ENCODE assay signal across 8 mouse cellular contexts in the genomic region with DNA sequence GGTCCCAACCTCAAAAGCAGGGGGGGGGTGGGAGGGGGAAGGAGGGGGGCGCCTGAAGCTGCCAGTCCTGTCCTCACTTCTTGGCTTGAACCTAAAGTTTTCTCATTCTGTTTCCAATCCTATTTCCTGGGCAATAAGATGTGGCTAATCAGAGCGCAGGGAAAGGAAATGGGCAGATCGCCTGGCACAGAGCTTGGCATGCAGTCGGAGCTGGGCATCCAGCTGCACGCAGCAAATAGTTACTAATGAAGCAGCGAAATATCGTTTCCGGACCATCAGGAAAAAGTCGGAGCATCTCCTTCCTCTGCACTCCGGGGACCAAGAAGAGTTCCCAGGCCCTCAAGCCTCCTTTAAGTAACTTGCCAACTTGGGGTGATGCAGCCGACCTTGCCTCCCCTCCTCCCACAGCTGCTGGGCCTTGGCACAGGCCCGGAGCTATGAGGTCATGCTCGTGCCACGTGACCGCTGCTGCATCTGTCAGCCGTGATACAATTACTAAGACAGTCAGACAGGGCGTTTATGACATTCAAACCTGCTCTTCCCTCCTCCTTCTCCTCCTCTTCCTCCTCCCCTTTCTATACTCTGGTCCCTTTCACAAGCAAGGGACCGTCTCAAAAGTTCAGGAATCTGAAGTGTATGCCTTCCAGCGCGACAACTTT. TPM values are rescaled to one million over a fixed set of nuclear protein-coding genes. Genes with fewer than 3 reads are reported as not detected.
DNase-seq lines count a peak whose midpoint lies in the region; ATAC-seq and TF ChIP-seq lines count a peak whose summit lies in the region.

No protein-coding gene starts in this region.

- no peaks in the 10 kb centered on the region for H3K9me3 ChIP-seq in forebrain, embryonic 12.5 days
- H3K9me3 ChIP-seq in heart, embryonic 16.5 days (replicated peaks; ENCODE audit: control insufficient read depth, low read length): no peaks in the 10 kb centered on the region
- H3K9me3 ChIP-seq in liver, embryonic 11.5 days (ENCODE audit: control insufficient read depth, low read length): no peaks in the 10 kb centered on the region
- no peaks in the 10 kb centered on the region for H3K9me3 ChIP-seq in stomach, postnatal 0 days (ENCODE audit: control insufficient read depth, low read length)

- peak; percentile 70 to 71 for DNase-seq in B cell, adult 2 months
- DNase-seq in brain, adult 2 months (ENCODE audit: low read depth, low spot score): peak; percentile 92
- DNase-seq in kidney, postnatal 14 days: peak; percentile 86
- peak; percentile 41 for DNase-seq in liver, embryonic 11.5 days (ENCODE audit: low spot score)
- DNase-seq in naive thymus-derived CD4-positive, alpha-beta T cell, adult 2 months (ENCODE audit: low read depth): peak; percentile 52
- peak; percentile 76 for DNase-seq in stomach, postnatal 0 days (ENCODE audit: low spot score)

- 0 out of 2 replicates have a peak overlapping the region, but pooled peaks have one; percentile 9 for H3K9ac ChIP-seq in forebrain, embryonic 12.5 days
- peak overlapping the region; percentile 64 for H3K9ac ChIP-seq in heart, embryonic 16.5 days (ENCODE audit: low read length)
- no peak overlapping the region for H3K9ac ChIP-seq in liver, embryonic 11.5 days (ENCODE audit: low read depth, low read length)
- peak overlapping the region; percentile 13; the same call in 1 of the 2 replicates for H3K9ac ChIP-seq in stomach, postnatal 0 days (ENCODE audit: low read length)

- TF ChIP-seq CTCF in stomach, postnatal 0 days (IDR thresholded peaks at IDR 0.05; ENCODE audit: low read depth): no peak

- H3K27me3 ChIP-seq in forebrain, embryonic 12.5 days: peaks cover 24% of the 10 kb centered on the region
- peaks cover 2% of the 10 kb centered on the region; the same call in 1 of the 2 replicates for H3K27me3 ChIP-seq in heart, embryonic 16.5 days (ENCODE audit: control insufficient read depth, insufficient read depth, low read length)
- peaks cover 21% of the 10 kb centered on the region for H3K27me3 ChIP-seq in liver, embryonic 11.5 days (replicated peaks; ENCODE audit: control insufficient read depth, insufficient read depth, low read length)
- no peaks in the 10 kb centered on the region for H3K27me3 ChIP-seq in stomach, postnatal 0 days (ENCODE audit: control insufficient read depth, insufficient read depth, low read length)

- H3K4me3 ChIP-seq in forebrain, embryonic 12.5 days (replicated peaks): peak overlapping the region; percentile 38
- H3K4me3 ChIP-seq in heart, embryonic 16.5 days (ENCODE audit: low read length): peak overlapping the region; percentile 53
- peak overlapping the region; percentile 39 for H3K4me3 ChIP-seq in liver, embryonic 11.5 days (ENCODE audit: low read depth, low read length)
- H3K4me3 ChIP-seq in stomach, postnatal 0 days (ENCODE audit: low read depth, low read length): peak overlapping the region; percentile 29

- H3K4me2 ChIP-seq in forebrain, embryonic 12.5 days: peak overlapping the region; percentile 61
- H3K4me2 ChIP-seq in heart, embryonic 16.5 days (ENCODE audit: low read depth, low read length): peak overlapping the region; percentile 77
- peak overlapping the region; percentile 62 for H3K4me2 ChIP-seq in liver, embryonic 11.5 days
- peak overlapping the region; percentile 58 for H3K4me2 ChIP-seq in stomach, postnatal 0 days (replicated peaks; ENCODE audit: low read depth)

- WGBS in forebrain, embryonic 12.5 days: 3% methylated on average over 20 of the region's 20 CpGs
- WGBS in heart, embryonic 16.5 days: 4% methylated on average over 20 of the region's 20 CpGs
- 11% methylated on average over 20 of the region's 20 CpGs for WGBS in liver, embryonic 11.5 days
- WGBS in stomach, postnatal 0 days: 3% methylated on average over 20 of the region's 20 CpGs

- H3K4me1 ChIP-seq in forebrain, embryonic 12.5 days: peaks cover 19% of the 10 kb centered on the region
- H3K4me1 ChIP-seq in heart, embryonic 16.5 days (ENCODE audit: control insufficient read depth, insufficient read depth, low read length): peaks cover 12% of the 10 kb centered on the region
- H3K4me1 ChIP-seq in liver, embryonic 11.5 days (replicated peaks; ENCODE audit: control insufficient read depth, insufficient read depth, low read length): no peaks in the 10 kb centered on the region
- H3K4me1 ChIP-seq in stomach, postnatal 0 days (replicated peaks; ENCODE audit: control insufficient read depth, insufficient read depth): no peaks in the 10 kb centered on the region; the same call in 1 of the 2 replicates

- H3K27ac ChIP-seq in forebrain, embryonic 12.5 days: peak overlapping the region; percentile 53; the same call in 1 of the 2 replicates
- peak overlapping the region; percentile 70 for H3K27ac ChIP-seq in heart, embryonic 16.5 days (ENCODE audit: low read length)
- no peak overlapping the region for H3K27ac ChIP-seq in liver, embryonic 11.5 days (ENCODE audit: low read depth, low read length)
- H3K27ac ChIP-seq in stomach, postnatal 0 days (replicated peaks): 0 out of 2 replicates have a peak overlapping the region, but pooled peaks have one; percentile 24

- no peak for TF ChIP-seq EP300 in stomach, postnatal 0 days (optimal IDR thresholded peaks at IDR 0.05)

- no peaks in the 10 kb centered on the region for H3K36me3 ChIP-seq in forebrain, embryonic 12.5 days (replicated peaks)
- no peaks in the 10 kb centered on the region for H3K36me3 ChIP-seq in heart, embryonic 16.5 days (ENCODE audit: control insufficient read depth, insufficient read depth)
- no peaks in the 10 kb centered on the region for H3K36me3 ChIP-seq in liver, embryonic 11.5 days (ENCODE audit: control insufficient read depth, insufficient read depth, low read length)
- H3K36me3 ChIP-seq in stomach, postnatal 0 days (ENCODE audit: control insufficient read depth, insufficient read depth, low read length): no peaks in the 10 kb centered on the region

- peak; percentile 91 for ATAC-seq in forebrain, embryonic 12.5 days (ENCODE audit: low FRiP score)
- peak; percentile 92 for ATAC-seq in heart, embryonic 16.5 days (replicated peaks; ENCODE audit: extremely low read depth, insufficient read depth, low FRiP score)
- ATAC-seq in liver, embryonic 11.5 days (replicated peaks; ENCODE audit: low FRiP score): peak; percentile 36; the same call in 1 of the 2 replicates
- peak; percentile 88 for ATAC-seq in stomach, postnatal 0 days (ENCODE audit: low FRiP score, low TSS enrichment)

RNA-seq across cellular contexts. Expression of gene Atp6v1e2, which starts 10.1 kb away (rescaled TPM):
- polyA plus RNA-seq in forebrain, embryonic 12.5 days (2016; fragmentation: Nextera tagmentation; extraction: Ambion mirVana): not detected in 2 replicates
- polyA plus RNA-seq in heart, embryonic 16.5 days (2015; fragmentation: Nextera tagmentation; extraction: Ambion mirVana): not detected in 2 replicates
- not detected in 2 replicates for polyA plus RNA-seq in liver, embryonic 11.5 days (2014; fragmentation: Nextera tagmentation; extraction: Ambion mirVana)
- 0.12 TPM in 1 of 2 replicates, not detected in the other for polyA plus RNA-seq in stomach, postnatal 0 days (2015; fragmentation: Nextera tagmentation; extraction: Ambion mirVana)

RNA-seq across cellular contexts. Expression of gene Tmem247, which starts 20.5 kb away (rescaled TPM):
- not detected in 2 replicates for polyA plus RNA-seq in forebrain, embryonic 12.5 days (2016; fragmentation: Nextera tagmentation; extraction: Ambion mirVana)
- polyA plus RNA-seq in heart, embryonic 16.5 days (2015; fragmentation: Nextera tagmentation; extraction: Ambion mirVana): not detected in 2 replicates
- not detected in 2 replicates for polyA plus RNA-seq in liver, embryonic 11.5 days (2014; fragmentation: Nextera tagmentation; extraction: Ambion mirVana)
- polyA plus RNA-seq in stomach, postnatal 0 days (2015; fragmentation: Nextera tagmentation; extraction: Ambion mirVana): not detected in 2 replicates

RNA-seq across cellular contexts. Expression of gene Rhoq, which starts 25.3 kb away (rescaled TPM):
- polyA plus RNA-seq in forebrain, embryonic 12.5 days (2016; fragmentation: Nextera tagmentation; extraction: Ambion mirVana): 8.8 and 10.8 TPM in 2 replicates
- 19.9 and 20.4 TPM in 2 replicates for polyA plus RNA-seq in heart, embryonic 16.5 days (2015; fragmentation: Nextera tagmentation; extraction: Ambion mirVana)
- 5.2 and 6.5 TPM in 2 replicates for polyA plus RNA-seq in liver, embryonic 11.5 days (2014; fragmentation: Nextera tagmentation; extraction: Ambion mirVana)
- polyA plus RNA-seq in stomach, postnatal 0 days (2015; fragmentation: Nextera tagmentation; extraction: Ambion mirVana): 5.6 and 6.2 TPM in 2 replicates

Comparison
In these comparisons a context has a peak if more than half of its experiments do, and no peak if none do; other contexts are left out.
1. DNase-seq: peak in every context shown above with its lines; median percentile 92 in brain, adult 2 months; 86 in kidney, postnatal 14 days; 76 in stomach, postnatal 0 days; 70 in B cell, adult 2 months; 52 in naive thymus-derived CD4-positive, alpha-beta T cell, adult 2 months; 41 in liver, embryonic 11.5 days.
2. ATAC-seq: peak in every context shown above with its lines; median percentile 92 in heart, embryonic 16.5 days; 91 in forebrain, embryonic 12.5 days; 88 in stomach, postnatal 0 days; 36 in liver, embryonic 11.5 days.